Mouse (Mus musculus): ENCODE results near the gene Adat1. TPM values are rescaled to one million over a fixed set of nuclear protein-coding genes. Genes with fewer than 3 reads are reported as not detected.

Adat1 gene
- polyA plus RNA-seq, 1 experiment from 2014 or later = 11.7 TPM

DNA sequence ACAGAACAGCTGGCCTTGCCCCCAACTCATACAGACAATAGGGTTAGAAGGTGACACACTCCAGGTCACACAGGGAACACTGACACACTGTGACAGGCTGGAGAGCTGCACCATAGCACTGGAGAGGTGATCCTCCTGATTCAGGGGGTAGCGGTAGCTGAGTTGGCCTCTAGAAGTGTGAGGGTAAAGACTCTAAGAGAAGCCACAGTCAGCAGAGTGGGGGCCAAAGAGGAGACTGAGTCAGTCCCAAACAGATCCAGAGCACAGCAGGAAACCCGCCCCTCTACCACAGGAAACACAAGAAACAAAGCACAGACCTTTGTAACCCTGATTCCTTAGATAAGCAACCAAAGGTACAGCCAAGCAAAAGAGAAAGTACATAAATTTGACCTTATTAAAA is 15.8 kb downstream of the Adat1 start:
- H3K4me1 ChIP-seq (ENCODE audit: insufficient read depth, low read length) = no peaks in the 10 kb centered on the region
- H3K36me3 ChIP-seq (ENCODE audit: insufficient read depth, low read length) = peaks cover 31% of the 10 kb centered on the region
- no peak overlapping the region for H3K9ac ChIP-seq (replicated peaks; ENCODE audit: low read length)
- no peaks in the 10 kb centered on the region for H3K27me3 ChIP-seq (ENCODE audit: insufficient read depth, low read length)
- H3K4me3 ChIP-seq (ENCODE audit: low read length) = no peak overlapping the region
- no peak overlapping the region for H3K27ac ChIP-seq (ENCODE audit: low read length)
- 86% methylated on average over 2 of the region's 2 CpGs for WGBS
- no peaks in the 10 kb centered on the region; the same call in 1 of the 2 replicates for H3K9me3 ChIP-seq (ENCODE audit: low read length)
- H3K4me2 ChIP-seq (replicated peaks; ENCODE audit: low read depth, low read length) = no peak overlapping the region
- ATAC-seq (ENCODE audit: low FRiP score, low TSS enrichment) = no peak

DNA sequence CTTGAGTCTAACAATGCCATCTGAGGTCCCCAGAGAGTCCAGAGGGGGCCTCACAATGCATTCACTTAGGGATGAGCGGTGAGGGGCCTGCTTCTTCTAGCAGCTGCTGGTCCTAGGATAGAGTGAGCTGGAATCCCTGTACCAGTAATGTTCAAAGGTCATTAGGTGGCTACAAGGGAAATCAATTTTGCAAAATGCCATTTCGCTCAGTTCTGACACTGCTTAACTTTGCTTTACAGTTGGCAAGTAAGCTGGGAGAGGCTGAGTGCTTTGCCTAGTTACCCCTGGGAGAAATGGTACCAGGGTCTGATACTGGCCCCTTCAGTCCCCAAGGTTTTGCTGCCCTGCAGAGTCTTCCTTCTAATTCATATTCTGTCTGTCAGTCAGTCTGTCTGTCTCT is 16.4 kb downstream of the Adat1 start:
- H3K36me3 ChIP-seq (ENCODE audit: insufficient read depth, low read length) = peaks cover 31% of the 10 kb centered on the region
- H3K27ac ChIP-seq (ENCODE audit: low read length) = no peak overlapping the region
- H3K9me3 ChIP-seq (ENCODE audit: low read length) = no peaks in the 10 kb centered on the region; the same call in 1 of the 2 replicates
- ATAC-seq (ENCODE audit: low FRiP score, low TSS enrichment) = no peak
- no peaks in the 10 kb centered on the region for H3K4me1 ChIP-seq (ENCODE audit: insufficient read depth, low read length)
- no peaks in the 10 kb centered on the region for H3K27me3 ChIP-seq (ENCODE audit: insufficient read depth, low read length)
- H3K4me3 ChIP-seq (ENCODE audit: low read length) = no peak overlapping the region
- WGBS = 90% methylated on average over 2 of the region's 2 CpGs
- H3K4me2 ChIP-seq (replicated peaks; ENCODE audit: low read depth, low read length) = no peak overlapping the region
- no peak overlapping the region for H3K9ac ChIP-seq (replicated peaks; ENCODE audit: low read length)

- 95% methylated on average over 12 of the region's 12 CpGs for WGBS
- peaks cover 31% of the 10 kb centered on the region for H3K36me3 ChIP-seq (ENCODE audit: insufficient read depth, low read length)
- H3K4me1 ChIP-seq (ENCODE audit: insufficient read depth, low read length) = no peaks in the 10 kb centered on the region
Observed at GRCm38 (mm10) chr8:111974138-111974537, 18.0 kb downstream of the Adat1 start.

GRCm38 (mm10) chr8:111968991-111969390 is 23.1 kb downstream of the Adat1 start:
- Histone ChIP-seq H3K27ac (ENCODE audit: low read length) (no peak overlapping the region), H3K27me3 (ENCODE audit: insufficient read depth, low read length) (no peaks in the 10 kb centered on the region), H3K4me1 (ENCODE audit: insufficient read depth, low read length) (no peaks in the 10 kb centered on the region), H3K4me2 (replicated peaks; ENCODE audit: low read depth, low read length) (no peak overlapping the region), H3K4me3 (ENCODE audit: low read length) (no peak overlapping the region), H3K9ac (replicated peaks; ENCODE audit: low read length) (no peak overlapping the region), H3K36me3 (ENCODE audit: insufficient read depth, low read length) (peaks cover 9% of the 10 kb centered on the region), H3K9me3 (ENCODE audit: low read length) (no peaks in the 10 kb centered on the region; the same call in 1 of the 2 replicates)
- ATAC-seq (ENCODE audit: low FRiP score, low TSS enrichment) = no peak
- WGBS = 45% methylated on average over 5 of the region's 5 CpGs

More at GRCm38 (mm10) chr8:111974138-111974537, 18.0 kb downstream of the Adat1 start:
- Histone ChIP-seq H3K4me2 (replicated peaks; ENCODE audit: low read depth, low read length) (no peak overlapping the region), H3K9me3 (ENCODE audit: low read length) (no peaks in the 10 kb centered on the region; the same call in 1 of the 2 replicates), H3K4me3 (ENCODE audit: low read length) (no peak overlapping the region), H3K27ac (ENCODE audit: low read length) (no peak overlapping the region), H3K9ac (replicated peaks; ENCODE audit: low read length) (no peak overlapping the region), H3K27me3 (ENCODE audit: insufficient read depth, low read length) (no peaks in the 10 kb centered on the region)
- ATAC-seq (ENCODE audit: low FRiP score, low TSS enrichment) = no peak

DNA sequence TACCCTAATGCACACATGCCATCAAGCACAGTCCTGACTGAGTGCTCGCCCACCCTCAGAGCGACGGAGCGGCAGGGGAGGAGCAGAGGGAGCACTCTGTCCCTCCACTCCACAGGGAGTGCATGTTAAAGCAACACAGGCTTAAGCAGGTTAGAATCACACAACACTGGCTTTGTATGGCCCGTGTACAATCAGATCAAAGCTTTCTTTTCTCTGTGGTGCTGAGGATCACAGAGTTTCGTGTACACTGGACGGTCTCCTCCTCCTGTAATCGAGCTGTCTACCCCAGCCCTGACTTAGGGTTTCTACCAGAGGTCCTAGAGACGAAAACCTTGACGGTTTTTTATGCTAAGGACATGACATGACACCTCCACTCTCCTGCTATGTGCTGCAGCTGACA is 23.6 kb downstream of the Adat1 start:
- H3K27ac ChIP-seq (ENCODE audit: low read length) = no peak overlapping the region
- no peak overlapping the region for H3K9ac ChIP-seq (replicated peaks; ENCODE audit: low read length)
- H3K9me3 ChIP-seq (ENCODE audit: low read length) = no peaks in the 10 kb centered on the region
- H3K4me3 ChIP-seq (ENCODE audit: low read length) = no peak overlapping the region
- no peaks in the 10 kb centered on the region for H3K27me3 ChIP-seq (ENCODE audit: insufficient read depth, low read length)
- no peak overlapping the region for H3K4me2 ChIP-seq (replicated peaks; ENCODE audit: low read depth, low read length)
- 83% methylated on average over 10 of the region's 10 CpGs for WGBS
- ATAC-seq (ENCODE audit: low FRiP score, low TSS enrichment) = no peak
- peaks cover 5% of the 10 kb centered on the region; the same call in 1 of the 2 replicates for H3K36me3 ChIP-seq (ENCODE audit: insufficient read depth, low read length)
- H3K4me1 ChIP-seq (ENCODE audit: insufficient read depth, low read length) = no peaks in the 10 kb centered on the region

GRCm38 (mm10) chr8:111967246-111967870 is 24.7 kb downstream of the Adat1 start:
- Histone ChIP-seq H3K9me3 (ENCODE audit: low read length) (no peaks in the 10 kb centered on the region), H3K9ac (replicated peaks; ENCODE audit: low read length) (no peak overlapping the region), H3K27ac (ENCODE audit: low read length) (no peak overlapping the region), H3K36me3 (ENCODE audit: insufficient read depth, low read length) (no peaks in the 10 kb centered on the region), H3K27me3 (ENCODE audit: insufficient read depth, low read length) (no peaks in the 10 kb centered on the region), H3K4me1 (ENCODE audit: insufficient read depth, low read length) (no peaks in the 10 kb centered on the region), H3K4me3 (ENCODE audit: low read length) (no peak overlapping the region), H3K4me2 (replicated peaks; ENCODE audit: low read depth, low read length) (no peak overlapping the region)
- WGBS = 83% methylated on average over 5 of the region's 5 CpGs
- no peak for ATAC-seq (ENCODE audit: low FRiP score, low TSS enrichment)

- ATAC-seq (ENCODE audit: low FRiP score, low TSS enrichment) = no peak
- 74% methylated on average over 7 of the region's 7 CpGs for WGBS
Observed at GRCm38 (mm10) chr8:111964849-111965561, 27.1 kb downstream of the Adat1 start.

GRCm38 (mm10) chr8:111964351-111964750 is 27.8 kb downstream of the Adat1 start:
- no peaks in the 10 kb centered on the region for H3K4me1 ChIP-seq (ENCODE audit: insufficient read depth, low read length)
- H3K27me3 ChIP-seq (ENCODE audit: insufficient read depth, low read length) = no peaks in the 10 kb centered on the region
- H3K9me3 ChIP-seq (ENCODE audit: low read length) = no peaks in the 10 kb centered on the region
- no peak overlapping the region for H3K4me2 ChIP-seq (replicated peaks; ENCODE audit: low read depth, low read length)
- H3K4me3 ChIP-seq (ENCODE audit: low read length) = no peak overlapping the region
- H3K9ac ChIP-seq (replicated peaks; ENCODE audit: low read length) = no peak overlapping the region
- WGBS = 52% methylated on average over 5 of the region's 5 CpGs
- H3K27ac ChIP-seq (ENCODE audit: low read length) = no peak overlapping the region
- ATAC-seq (ENCODE audit: low FRiP score, low TSS enrichment) = no peak
- H3K36me3 ChIP-seq (ENCODE audit: insufficient read depth, low read length) = no peaks in the 10 kb centered on the region

More at GRCm38 (mm10) chr8:111964849-111965561, 27.1 kb downstream of the Adat1 start:
- no peaks in the 10 kb centered on the region for H3K27me3 ChIP-seq (ENCODE audit: insufficient read depth, low read length)
- no peak overlapping the region for H3K4me2 ChIP-seq (replicated peaks; ENCODE audit: low read depth, low read length)
- H3K9me3 ChIP-seq (ENCODE audit: low read length) = no peaks in the 10 kb centered on the region
- no peaks in the 10 kb centered on the region for H3K4me1 ChIP-seq (ENCODE audit: insufficient read depth, low read length)
- H3K9ac ChIP-seq (replicated peaks; ENCODE audit: low read length) = no peak overlapping the region
- no peak overlapping the region for H3K27ac ChIP-seq (ENCODE audit: low read length)
- no peak overlapping the region for H3K4me3 ChIP-seq (ENCODE audit: low read length)
- H3K36me3 ChIP-seq (ENCODE audit: insufficient read depth, low read length) = no peaks in the 10 kb centered on the region

GRCm38 (mm10) chr8:111963546-111963945 is 28.6 kb downstream of the Adat1 start:
- WGBS = 87% methylated on average over 4 of the region's 4 CpGs
- H3K4me2 ChIP-seq (replicated peaks; ENCODE audit: low read depth, low read length) = no peak overlapping the region
- H3K9ac ChIP-seq (replicated peaks; ENCODE audit: low read length) = no peak overlapping the region
- no peak overlapping the region for H3K4me3 ChIP-seq (ENCODE audit: low read length)
- H3K27ac ChIP-seq (ENCODE audit: low read length) = no peak overlapping the region
- no peaks in the 10 kb centered on the region; the same call in 1 of the 2 replicates for H3K36me3 ChIP-seq (ENCODE audit: insufficient read depth, low read length)
- no peaks in the 10 kb centered on the region for H3K9me3 ChIP-seq (ENCODE audit: low read length)
- H3K27me3 ChIP-seq (ENCODE audit: insufficient read depth, low read length) = no peaks in the 10 kb centered on the region
- no peaks in the 10 kb centered on the region for H3K4me1 ChIP-seq (ENCODE audit: insufficient read depth, low read length)
- ATAC-seq (ENCODE audit: low FRiP score, low TSS enrichment) = no peak

DNA sequence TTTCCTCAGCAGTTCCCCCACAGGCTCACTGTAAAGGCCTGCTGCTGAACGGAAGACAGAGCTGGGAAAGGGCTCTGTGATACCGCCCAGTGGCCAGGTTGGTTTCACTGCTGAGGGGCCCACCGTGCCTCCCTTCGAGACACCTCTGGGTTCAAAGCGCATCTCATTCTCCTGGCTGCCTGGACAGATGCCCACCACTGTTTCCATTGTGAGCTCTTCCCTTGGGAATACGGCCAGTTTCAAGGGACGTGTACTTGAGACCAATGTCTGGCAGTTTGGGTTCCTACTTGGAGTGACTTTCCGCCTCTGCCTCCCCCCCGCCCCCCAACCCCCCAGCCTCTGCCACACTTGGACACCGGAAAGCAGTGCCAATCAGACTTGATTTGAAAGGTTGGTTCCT is 29.0 kb downstream of the Adat1 start:
- no peak overlapping the region for H3K9ac ChIP-seq (replicated peaks; ENCODE audit: low read length)
- no peak overlapping the region for H3K27ac ChIP-seq (ENCODE audit: low read length)
- no peaks in the 10 kb centered on the region for H3K9me3 ChIP-seq (ENCODE audit: low read length)
- H3K4me1 ChIP-seq (ENCODE audit: insufficient read depth, low read length) = no peaks in the 10 kb centered on the region
- ATAC-seq (ENCODE audit: low FRiP score, low TSS enrichment) = no peak
- WGBS = 80% methylated on average over 10 of the region's 10 CpGs
- H3K4me2 ChIP-seq (replicated peaks; ENCODE audit: low read depth, low read length) = no peak overlapping the region
- peaks cover 4% of the 10 kb centered on the region; the same call in 1 of the 2 replicates for H3K36me3 ChIP-seq (ENCODE audit: insufficient read depth, low read length)
- H3K27me3 ChIP-seq (ENCODE audit: insufficient read depth, low read length) = no peaks in the 10 kb centered on the region
- no peak overlapping the region for H3K4me3 ChIP-seq (ENCODE audit: low read length)

Measured in kidney, embryonic 16.5 days (tissue).